Mouse (Mus musculus) brain, embryonic 18.5 days (tissue): ENCODE measurements around the gene Dbnl.
"Not testable (repeated sequence)": the region's sequence is repeated elsewhere in the genome, so short reads cannot be mapped to it uniquely, and the experiment has no call there.

Experiments used
- DNase-seq: peaks from one replicate; pipeline ENCODE4 v3.0.0-alpha.2; 2012; ENCODE audit warnings: low read depth, low spot score

The Dbnl gene

GRCm38 (mm10) chr11:5795706-5796105, 7.4 kb downstream of the Dbnl start:
- DNase-seq = no peak

DNA sequence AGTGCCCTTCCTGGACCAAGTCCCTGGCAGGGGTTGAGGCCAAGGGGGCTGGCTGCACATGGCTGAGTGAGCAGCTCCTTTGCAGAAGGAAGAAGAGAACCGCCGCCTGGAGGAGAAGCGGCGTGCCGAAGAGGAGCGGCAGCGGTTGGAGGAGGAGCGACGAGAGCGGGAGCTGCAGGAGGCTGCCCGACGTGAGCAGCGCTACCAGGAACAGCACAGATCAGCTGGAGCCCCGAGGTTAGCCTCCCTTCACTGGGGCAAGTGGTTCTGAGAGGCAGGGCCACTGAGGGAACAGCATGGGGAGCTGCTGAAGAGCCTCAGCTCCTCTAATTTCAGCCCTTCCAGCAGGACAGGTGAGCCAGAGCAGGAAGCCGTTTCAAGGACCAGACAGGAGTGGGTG, 8.7 kb downstream of the Dbnl start:
- DNase-seq = no peak

DNA sequence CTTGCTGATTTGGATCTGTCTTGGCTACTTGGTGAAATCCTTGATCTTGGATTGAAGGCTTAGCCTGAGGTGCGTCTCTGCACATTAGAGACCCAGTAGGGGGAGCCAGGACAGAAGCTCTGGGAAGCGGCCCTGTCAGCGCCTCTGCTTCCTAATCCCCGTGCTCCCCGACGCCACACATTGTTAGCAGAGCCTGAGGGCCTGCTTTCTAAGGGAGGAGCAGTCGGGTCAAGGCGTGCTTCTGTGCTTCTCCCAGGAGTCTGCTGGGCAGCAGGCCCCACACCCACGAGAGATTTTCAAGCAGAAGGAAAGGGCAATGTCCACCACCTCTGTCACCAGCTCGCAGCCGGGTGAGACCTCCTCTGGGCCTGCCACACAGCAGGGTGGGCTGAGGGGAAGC, 9.1 kb downstream of the Dbnl start:
- DNase-seq = no peak

- no peak for DNase-seq
Measured at GRCm38 (mm10) chr11:5797928-5798327, 9.6 kb downstream of the Dbnl start.

DNA sequence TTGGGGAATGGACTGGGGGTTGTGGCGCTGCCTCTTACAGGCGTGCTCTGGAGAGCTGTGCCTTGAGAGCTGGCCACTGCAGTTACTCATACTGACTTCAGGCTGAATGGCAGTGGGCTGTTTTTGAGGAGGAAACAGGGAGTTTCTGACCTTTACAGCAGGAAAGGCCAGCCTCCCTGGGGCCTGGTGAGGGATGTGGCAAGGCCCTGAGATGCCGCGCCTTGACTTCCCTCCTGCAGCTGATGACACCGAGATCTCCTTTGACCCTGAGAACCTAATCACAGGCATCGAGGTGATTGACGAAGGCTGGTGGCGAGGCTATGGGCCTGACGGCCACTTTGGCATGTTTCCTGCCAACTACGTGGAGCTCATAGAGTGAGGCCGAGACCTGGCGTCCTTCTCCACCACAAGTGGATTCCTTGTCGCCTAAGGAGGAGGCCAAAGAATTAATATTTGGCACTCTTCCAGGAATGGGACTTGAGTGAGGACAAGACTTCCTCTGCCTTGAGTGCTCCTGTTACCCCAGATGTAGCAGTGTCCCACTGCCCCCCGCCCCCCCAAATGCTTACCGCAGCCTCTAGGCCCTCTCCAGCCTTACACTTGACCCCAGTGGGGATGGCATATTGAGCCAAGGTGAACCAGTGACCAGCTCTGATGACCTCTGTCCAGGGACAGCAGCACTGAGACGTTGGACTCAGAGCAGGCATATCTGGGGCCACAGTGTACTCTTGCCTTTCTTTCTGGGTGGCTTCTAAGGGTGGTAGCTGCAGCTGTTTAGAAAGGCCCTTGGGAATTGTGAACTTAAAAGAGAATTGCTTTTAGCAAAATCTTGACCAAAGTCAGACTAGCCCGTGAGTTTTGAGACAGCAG, 11.6 kb downstream of the Dbnl start:
- DNase-seq = no peak

DNA sequence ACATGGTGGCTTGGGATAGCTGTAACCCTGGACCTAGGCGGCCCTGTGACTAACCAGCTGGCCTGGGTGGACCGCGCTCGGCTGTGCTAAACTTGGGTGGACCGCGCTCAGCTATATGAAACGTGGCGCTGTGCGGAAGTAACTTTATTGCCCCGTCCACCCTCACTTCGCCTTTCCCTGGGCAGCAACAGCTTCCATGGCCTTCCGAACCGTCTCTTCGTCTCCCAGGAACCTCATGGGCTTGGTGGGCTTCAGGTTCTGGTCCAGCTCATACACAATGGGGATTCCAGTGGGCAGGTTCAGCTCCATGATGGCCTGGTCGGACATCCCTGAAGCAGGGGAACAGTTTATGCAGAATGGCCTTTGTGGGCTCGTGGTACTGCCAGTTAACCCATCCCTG, 13.2 kb downstream of the Dbnl start:
- DNase-seq = no peak

DNA sequence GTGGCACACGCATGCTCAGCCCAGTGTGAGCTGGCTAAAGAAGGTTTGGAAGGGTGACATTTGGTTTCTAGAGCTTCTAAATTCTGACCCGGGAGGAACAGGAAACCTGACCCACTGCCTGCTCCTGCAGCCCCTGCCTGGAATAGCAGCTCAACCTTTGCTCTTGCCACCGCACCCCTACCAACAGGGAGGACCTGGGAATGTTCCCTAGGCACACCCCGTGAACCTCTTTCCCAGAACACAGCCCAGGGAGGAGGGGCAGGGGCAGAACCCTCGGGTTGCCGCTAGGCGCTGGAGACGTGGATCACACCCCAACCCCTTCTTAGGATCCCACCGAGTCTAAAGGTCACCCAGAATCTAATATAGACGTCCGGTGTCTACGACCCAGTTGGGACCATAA, 13.7 kb downstream of the Dbnl start:
- DNase-seq = no peak

DNA sequence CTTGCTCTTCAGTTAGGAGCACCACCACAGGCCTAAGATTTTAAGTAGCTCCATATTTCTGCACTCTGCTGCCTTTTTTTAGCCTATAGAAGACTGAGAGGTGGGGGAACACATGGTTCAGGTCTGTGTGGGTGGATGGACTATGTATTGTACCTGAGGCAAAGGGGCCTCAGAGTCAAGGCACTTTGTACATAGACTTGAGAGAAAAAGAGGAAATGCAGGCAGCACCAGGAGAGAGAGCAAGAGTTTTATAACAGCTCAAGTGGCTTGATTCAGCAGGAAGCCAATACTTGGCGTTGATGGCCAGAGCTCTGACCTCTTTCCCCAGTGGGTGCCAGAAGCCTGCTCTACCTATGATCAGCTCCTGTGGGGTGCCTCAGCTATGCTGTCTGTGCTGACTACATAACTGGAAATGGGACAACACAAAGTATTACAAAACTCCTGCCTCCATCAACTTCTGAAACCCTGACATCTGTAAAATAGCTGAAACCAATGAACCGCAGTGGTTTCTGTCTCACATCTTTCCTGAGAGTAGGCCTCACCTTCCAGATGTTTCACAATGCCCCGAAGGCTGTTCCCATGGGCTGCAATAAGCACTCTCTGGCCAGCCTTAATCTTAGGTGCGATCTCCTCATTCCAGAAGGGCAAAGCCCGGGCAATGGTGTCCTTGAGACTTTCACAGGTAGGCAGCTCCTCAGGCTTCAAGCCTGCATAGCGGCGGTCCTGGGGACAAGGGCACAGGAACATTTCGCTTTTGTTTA, 14.3 kb downstream of the Dbnl start:
- DNase-seq = no peak

GRCm38 (mm10) chr11:5803551-5803981, 15.3 kb downstream of the Dbnl start, which contains the start of gene Pgam2:
Gene Pgam2, minus strand, starts transcription at chr11:5803733.
- DNase-seq = no peak

GRCm38 (mm10) chr11:5804174-5804573, 15.9 kb downstream of the Dbnl start:
- DNase-seq = no peak

GRCm38 (mm10) chr11:5805711-5806110, 17.4 kb downstream of the Dbnl start:
- no peak for DNase-seq

GRCm38 (mm10) chr11:5807956-5808355, 19.7 kb downstream of the Dbnl start:
- DNase-seq = no peak

DNA sequence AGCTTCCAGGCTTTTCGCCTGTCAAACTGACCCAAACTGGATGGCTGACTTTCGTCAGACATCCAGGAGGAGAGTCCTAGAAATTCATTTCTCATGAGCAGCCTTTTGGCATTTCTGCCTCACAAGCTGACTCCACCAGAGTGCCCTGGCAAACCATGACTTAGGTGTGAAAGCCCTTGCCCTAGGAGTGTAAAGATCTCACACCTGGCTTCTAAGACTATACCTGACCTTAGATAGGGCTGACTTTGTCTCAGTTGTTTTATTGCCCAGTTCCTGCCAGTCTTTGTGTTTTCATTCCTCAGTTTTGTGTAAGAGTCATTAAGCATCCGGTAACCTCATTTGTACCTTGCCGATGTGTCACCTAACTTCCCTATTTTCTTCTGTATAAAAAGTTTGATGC, 21.2 kb downstream of the Dbnl start:
- not testable (repeated sequence) for DNase-seq

DNA sequence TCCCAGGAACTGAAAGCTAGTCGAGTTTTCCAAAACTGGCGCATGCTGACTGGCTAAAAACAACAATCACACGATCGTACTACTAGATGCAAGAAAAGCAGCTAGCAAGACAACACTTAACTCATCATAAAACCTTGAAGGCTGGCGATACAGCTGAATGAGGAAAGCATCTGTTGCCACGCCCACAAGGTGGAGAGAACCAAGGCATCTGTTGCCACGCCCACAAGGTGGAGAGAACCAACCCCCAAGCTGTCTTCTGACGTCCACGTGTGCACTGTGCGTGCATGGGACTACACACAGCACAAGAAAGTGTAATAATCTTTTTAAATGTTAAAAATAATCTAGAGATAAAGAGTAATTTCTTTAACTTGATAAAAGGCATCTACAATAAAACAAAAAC, 25.1 kb downstream of the Dbnl start:
- no peak for DNase-seq

DNA sequence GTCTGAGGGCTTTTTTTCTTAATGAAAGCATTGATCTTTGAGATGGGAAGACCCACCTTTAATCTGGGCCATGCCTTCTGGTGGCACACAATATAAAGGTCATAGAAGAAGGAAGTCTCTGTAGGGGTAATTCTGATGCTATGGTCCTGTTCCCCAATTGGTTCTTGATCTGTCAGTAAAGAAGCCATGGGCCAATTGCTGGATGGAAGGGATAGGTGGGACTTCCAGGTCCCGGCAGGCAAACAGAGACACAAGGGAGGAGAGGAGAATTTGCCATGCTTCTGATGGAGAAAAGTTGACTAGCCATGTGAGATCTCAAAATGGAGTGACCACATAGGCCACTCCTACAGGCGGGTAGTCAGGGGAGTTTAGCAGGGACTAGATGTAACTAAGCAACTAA, 30.9 kb downstream of the Dbnl start:
- DNase-seq = no peak

DNA sequence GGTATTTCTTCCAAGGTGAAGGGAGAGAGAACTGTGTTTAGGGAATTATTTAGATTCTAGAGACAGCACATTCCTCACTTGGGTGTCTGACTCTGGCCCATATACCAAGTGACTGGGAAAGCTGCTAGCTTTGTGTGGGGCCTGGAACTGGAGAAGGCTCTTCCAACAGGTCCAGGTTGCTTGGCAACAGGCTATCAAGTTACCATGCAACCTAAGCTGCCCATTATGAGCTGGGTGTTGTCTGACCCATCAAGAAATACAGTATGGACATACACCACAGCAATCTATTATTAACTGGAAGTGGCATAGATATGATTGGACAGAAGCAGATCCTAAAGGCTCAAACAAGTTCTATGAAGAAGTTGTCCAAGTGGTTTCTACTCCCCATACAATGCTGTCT, 37.1 kb downstream of the Dbnl start:
- no peak for DNase-seq

- no peak for DNase-seq
Measured at GRCm38 (mm10) chr11:5827931-5828330, 39.6 kb downstream of the Dbnl start.

DNA sequence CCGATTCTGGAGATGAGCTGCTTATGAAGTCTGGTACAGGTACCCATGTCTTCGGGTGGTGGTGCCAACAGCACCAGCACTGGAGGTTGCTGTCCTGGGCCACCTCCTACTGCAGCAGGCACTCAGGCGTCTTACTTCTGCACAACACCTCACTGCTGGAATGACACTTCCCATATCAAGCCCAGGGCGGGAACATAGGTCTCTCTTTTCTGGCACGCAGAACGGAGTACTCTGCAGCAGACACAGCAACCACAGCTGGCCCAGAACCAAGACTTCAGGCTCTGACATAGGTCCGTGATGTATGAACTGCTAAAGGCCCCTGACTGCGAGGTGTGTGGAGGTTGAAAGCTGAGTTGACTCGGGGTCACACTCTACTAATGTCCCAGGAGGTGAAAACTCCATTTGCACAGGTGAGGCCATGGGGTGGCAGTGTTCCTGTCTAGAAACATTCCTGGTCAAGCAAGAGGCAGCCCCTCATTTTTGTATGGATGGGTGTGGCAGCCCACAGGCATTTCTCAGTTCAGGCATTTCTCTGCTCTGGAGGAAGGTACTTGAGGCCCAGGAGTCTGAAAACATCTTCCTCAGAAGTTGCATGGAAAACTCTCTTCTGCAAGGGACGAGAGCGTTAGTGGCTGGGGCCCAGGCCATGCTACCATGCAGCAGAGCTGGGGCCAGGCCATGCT, 40.4 kb downstream of the Dbnl start:
- no peak for DNase-seq

DNA sequence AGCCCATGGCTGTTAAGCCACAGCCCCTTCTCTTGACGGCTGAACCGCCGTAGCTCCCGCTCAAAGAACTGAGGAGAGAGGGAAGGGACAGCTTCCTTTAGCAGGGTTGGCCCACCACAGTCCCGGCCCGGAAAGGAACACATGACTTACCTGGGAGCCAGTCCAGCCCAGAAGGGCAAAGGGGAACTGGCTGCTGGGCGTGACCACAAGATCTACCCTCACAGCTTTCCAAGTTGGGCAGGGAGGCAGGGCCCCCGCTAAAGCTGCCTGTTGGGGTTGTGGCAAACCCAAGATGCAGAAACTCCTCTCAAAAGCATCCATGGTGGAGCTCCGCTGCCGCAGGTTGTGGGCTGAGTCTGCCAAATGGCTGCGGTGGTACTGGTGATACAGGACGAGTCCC, 41.0 kb downstream of the Dbnl start:
- DNase-seq = no peak

- DNase-seq = no peak
Measured at GRCm38 (mm10) chr11:5834506-5834905, 46.2 kb downstream of the Dbnl start.

- DNase-seq = no peak
Measured at GRCm38 (mm10) chr11:5835057-5835456, 46.8 kb downstream of the Dbnl start.

GRCm38 (mm10) chr11:5836126-5836525, 47.8 kb downstream of the Dbnl start:
- DNase-seq = no peak
